Mouse (Mus musculus): ENCODE measurements around the gene Vmn1r60. TPM values are rescaled to one million over a fixed set of nuclear protein-coding genes. Genes with fewer than 3 reads are reported as not detected.
"Not testable (repeated sequence)": the region's sequence is repeated elsewhere in the genome, so short reads cannot be mapped to it uniquely, and the experiment has no call there.

Vmn1r60 gene
- total RNA-seq (2022) = not detected

DNA sequence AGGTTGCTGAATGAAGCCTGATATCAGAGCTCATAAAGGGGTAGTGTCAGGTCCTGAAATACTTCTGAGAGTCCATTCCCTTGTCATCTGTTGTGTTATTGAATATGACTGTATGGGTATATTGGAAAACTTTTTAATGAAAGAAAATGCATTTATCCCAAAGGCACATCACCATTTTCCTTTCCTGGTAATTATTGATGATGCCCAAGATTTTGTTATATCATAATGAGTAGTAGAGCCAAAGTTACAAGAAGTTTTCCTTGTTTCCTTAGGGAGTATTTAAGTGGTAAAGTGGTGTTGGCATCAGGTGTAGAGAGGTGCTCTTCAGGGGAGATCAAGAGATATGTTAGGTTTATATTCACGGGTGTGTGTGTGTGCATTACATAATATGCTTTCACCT is at the start of gene Vmn1r60:
Vmn1r60 (minus strand) TSS at position 101 of the 400 bp plus-strand sequence.
- not testable (repeated sequence) for DNase-seq (ENCODE audit: low spot score in 2 of 2)

GRCm38 (mm10) chr7:5540770-5541436 is 6.2 kb downstream of the Vmn1r60 start:
- not testable (repeated sequence) for DNase-seq (ENCODE audit: low spot score in 2 of 2)

- not testable (repeated sequence) for DNase-seq (ENCODE audit: low spot score in 2 of 2)
Observed at GRCm38 (mm10) chr7:5493856-5494255, 53.3 kb downstream of the Vmn1r60 start, which contains the start of gene Vmn2r28. Gene Vmn2r28 (minus strand): TSS chr7:5493956.

Other genes with a start within 250 kb of the Vmn1r60 start
- not detected for gene Gm5065, start 196.8 kb downstream of the Vmn1r60 start, total RNA-seq (2022)
- not detected for gene Nlrp2, start 196.3 kb downstream of the Vmn1r60 start, total RNA-seq (2022)
- gene Vmn1r58, start 133.9 kb downstream of the Vmn1r60 start, total RNA-seq (2022) = under 1 TPM in 1 of 4 experiments, not detected in 3; 0.08 TPM
- not detected for gene Vmn1r59, start 90.5 kb downstream of the Vmn1r60 start, total RNA-seq (2022)
- not detected for gene Vmn2r28, start 53.4 kb downstream of the Vmn1r60 start, total RNA-seq (2022)
- gene Vmn1r61, start 66.0 kb upstream of the Vmn1r60 start, total RNA-seq (2022) = not detected
- not detected for gene Vmn1r62, start 126.3 kb upstream of the Vmn1r60 start, total RNA-seq (2022)

All from left cerebral cortex, adult 8-10 months (tissue).